Mouse (Mus musculus) intestine, embryonic 15.5 days (tissue): ENCODE data around the gene Zfp365. TPM values are rescaled to one million over a fixed set of nuclear protein-coding genes. Genes with fewer than 3 reads are reported as not detected.

Experiments used
- ATAC-seq: fragments of 200-750 bp; cut with Nextera tagmentation; 2 replicates; pipeline ENCODE4 v1.8.0; 2017; ENCODE audit warnings: moderate TSS enrichment, moderate library complexity
- H3K27ac ChIP-seq: fragments of 300-500 bp; sonication (generic); 2 replicates; pipeline ENCODE4 v1.5.1; 2015; ENCODE audit warnings: mild to moderate bottlenecking, inconsistent platforms
- H3K27me3 ChIP-seq: fragments of 300-500 bp; sonication (generic); replicated peaks from 2 replicates; pipeline ENCODE4 v1.6.1; 2015; ENCODE audit warnings: inconsistent platforms
- H3K36me3 ChIP-seq: fragments of 300-500 bp; sonication (generic); 2 replicates; pipeline ENCODE4 v1.6.1; 2015; ENCODE audit warnings: inconsistent platforms
- H3K4me1 ChIP-seq: fragments of 300-500 bp; sonication (generic); replicated peaks from 2 replicates; pipeline ENCODE4 v1.6.1; 2015; ENCODE audit warnings: inconsistent platforms
- H3K4me2 ChIP-seq: fragments of 300-500 bp; sonication (generic); replicated peaks from 2 replicates; pipeline ENCODE4 v1.6.1; 2015; ENCODE audit warnings: mild to moderate bottlenecking, inconsistent platforms
- H3K4me3 ChIP-seq: fragments of 300-500 bp; sonication (generic); replicated peaks from 2 replicates; pipeline ENCODE4 v1.5.1; 2015; ENCODE audit warnings: inconsistent platforms
- H3K9ac ChIP-seq: fragments of 300-500 bp; sonication (generic); 2 replicates; pipeline ENCODE4 v1.6.1; 2015; ENCODE audit warnings: inconsistent platforms
- H3K9me3 ChIP-seq: fragments of 300-500 bp; sonication (generic); 2 replicates; pipeline ENCODE4 v1.6.1; 2016; ENCODE audit warnings: inconsistent platforms
- WGBS: fragments of 180-500 bp; shearing (Covaris S2); methylation state at CpG from one replicate; pipeline ENCODE4 v1.1.7; 2015; 5-methylcytosine and 5-hydroxymethylcytosine counted together
- polyA plus RNA-seq: library from polyadenylated mRNA; unstranded; fragments of >200 nt; fragmentation: Nextera tagmentation; extraction: Ambion mirVana; gene quantifications from 2 replicates; pipeline ENCODE4 v1.2.1, GENCODE M21; 2015

The Zfp365 gene
- polyA plus RNA-seq, 1 experiment from 2014 or later: 1.1 TPM

GRCm38 (mm10) chr10:67898355-67898935 is 14.0 kb downstream of the Zfp365 start:
- no peak overlapping the region for H3K4me2 ChIP-seq
- 91% methylated on average over 9 of the region's 9 CpGs for WGBS
- H3K36me3 ChIP-seq: no peaks in the 10 kb centered on the region
- no peak overlapping the region for H3K4me3 ChIP-seq
- no peak overlapping the region for H3K27ac ChIP-seq
- H3K4me1 ChIP-seq: no peaks in the 10 kb centered on the region
- no peak for ATAC-seq
- H3K27me3 ChIP-seq: no peaks in the 10 kb centered on the region
- H3K9ac ChIP-seq: no peak overlapping the region
- H3K9me3 ChIP-seq: no peaks in the 10 kb centered on the region

GRCm38 (mm10) chr10:67897281-67897680 is 15.2 kb downstream of the Zfp365 start:
- Histone ChIP-seq H3K4me3 (no peak overlapping the region), H3K4me1 (no peaks in the 10 kb centered on the region), H3K4me2 (no peak overlapping the region), H3K9ac (no peak overlapping the region), H3K9me3 (no peaks in the 10 kb centered on the region), H3K36me3 (no peaks in the 10 kb centered on the region), H3K27me3 (no peaks in the 10 kb centered on the region), H3K27ac (no peak overlapping the region)
- WGBS: 83% methylated on average over 6 of the region's 6 CpGs
- no peak for ATAC-seq

GRCm38 (mm10) chr10:67894683-67895082 is 17.8 kb downstream of the Zfp365 start:
- H3K9me3 ChIP-seq: no peaks in the 10 kb centered on the region
- WGBS: 85% methylated on average over 7 of the region's 7 CpGs
- H3K4me1 ChIP-seq: no peaks in the 10 kb centered on the region
- no peak overlapping the region for H3K9ac ChIP-seq
- no peak overlapping the region for H3K4me2 ChIP-seq
- no peak for ATAC-seq
- no peak overlapping the region for H3K4me3 ChIP-seq
- no peaks in the 10 kb centered on the region for H3K36me3 ChIP-seq
- no peak overlapping the region for H3K27ac ChIP-seq
- H3K27me3 ChIP-seq: no peaks in the 10 kb centered on the region

- no peak for ATAC-seq
- Histone ChIP-seq H3K9ac (no peak overlapping the region), H3K36me3 (no peaks in the 10 kb centered on the region), H3K4me3 (no peak overlapping the region), H3K27me3 (no peaks in the 10 kb centered on the region), H3K27ac (no peak overlapping the region), H3K9me3 (no peaks in the 10 kb centered on the region), H3K4me2 (no peak overlapping the region), H3K4me1 (no peaks in the 10 kb centered on the region)
- 76% methylated on average over 8 of the region's 8 CpGs for WGBS
Measured at GRCm38 (mm10) chr10:67894059-67894458, 18.4 kb downstream of the Zfp365 start.

- H3K27ac ChIP-seq: no peak overlapping the region
Measured at GRCm38 (mm10) chr10:67893226-67893625, 19.2 kb downstream of the Zfp365 start.

GRCm38 (mm10) chr10:67891126-67891525 is 21.3 kb downstream of the Zfp365 start:
- no peak for ATAC-seq
- no peak overlapping the region for H3K9ac ChIP-seq
- no peak overlapping the region for H3K4me3 ChIP-seq
- no peaks in the 10 kb centered on the region for H3K9me3 ChIP-seq
- 81% methylated on average over 6 of the region's 6 CpGs for WGBS
- no peak overlapping the region for H3K4me2 ChIP-seq
- H3K36me3 ChIP-seq: no peaks in the 10 kb centered on the region
- H3K27ac ChIP-seq: no peak overlapping the region
- H3K4me1 ChIP-seq: no peaks in the 10 kb centered on the region
- H3K27me3 ChIP-seq: no peaks in the 10 kb centered on the region

More at GRCm38 (mm10) chr10:67893226-67893625, 19.2 kb downstream of the Zfp365 start:
- no peaks in the 10 kb centered on the region for H3K9me3 ChIP-seq
- no peak overlapping the region for H3K4me2 ChIP-seq
- no peak overlapping the region for H3K4me3 ChIP-seq
- H3K9ac ChIP-seq: no peak overlapping the region
- ATAC-seq: no peak
- H3K27me3 ChIP-seq: no peaks in the 10 kb centered on the region
- no peaks in the 10 kb centered on the region for H3K36me3 ChIP-seq
- no peaks in the 10 kb centered on the region for H3K4me1 ChIP-seq
- 88% methylated on average over 10 of the region's 10 CpGs for WGBS

GRCm38 (mm10) chr10:67887971-67888370 is 24.5 kb downstream of the Zfp365 start:
- Histone ChIP-seq H3K4me1 (no peaks in the 10 kb centered on the region), H3K4me3 (no peak overlapping the region), H3K27ac (no peak overlapping the region), H3K9me3 (no peaks in the 10 kb centered on the region), H3K9ac (no peak overlapping the region), H3K4me2 (no peak overlapping the region), H3K27me3 (no peaks in the 10 kb centered on the region), H3K36me3 (no peaks in the 10 kb centered on the region)
- WGBS: 90% methylated on average over 10 of the region's 10 CpGs
- ATAC-seq: no peak

- no peak overlapping the region for H3K4me3 ChIP-seq
- 68% methylated on average over 4 of the region's 4 CpGs for WGBS
- no peak for ATAC-seq
- H3K9me3 ChIP-seq: no peaks in the 10 kb centered on the region
- H3K27me3 ChIP-seq: no peaks in the 10 kb centered on the region
- H3K27ac ChIP-seq: no peak overlapping the region
- H3K36me3 ChIP-seq: no peaks in the 10 kb centered on the region
- no peak overlapping the region for H3K9ac ChIP-seq
- H3K4me1 ChIP-seq: no peaks in the 10 kb centered on the region
- H3K4me2 ChIP-seq: no peak overlapping the region
Measured at GRCm38 (mm10) chr10:67880692-67881091, 31.8 kb downstream of the Zfp365 start.

GRCm38 (mm10) chr10:67871811-67872210 is 40.7 kb downstream of the Zfp365 start:
- H3K4me2 ChIP-seq: no peak overlapping the region
- 16% methylated on average over 2 of the region's 2 CpGs for WGBS
- no peak for ATAC-seq
- no peaks in the 10 kb centered on the region for H3K36me3 ChIP-seq
- no peak overlapping the region for H3K4me3 ChIP-seq
- no peak overlapping the region for H3K9ac ChIP-seq
- H3K27ac ChIP-seq: no peak overlapping the region
- H3K4me1 ChIP-seq: no peaks in the 10 kb centered on the region
- no peaks in the 10 kb centered on the region for H3K27me3 ChIP-seq
- H3K9me3 ChIP-seq: no peaks in the 10 kb centered on the region

- WGBS: 70% methylated on average over 3 of the region's 3 CpGs
- Histone ChIP-seq H3K27me3 (no peaks in the 10 kb centered on the region), H3K4me3 (no peak overlapping the region), H3K27ac (no peak overlapping the region), H3K9ac (no peak overlapping the region), H3K36me3 (no peaks in the 10 kb centered on the region), H3K4me2 (no peak overlapping the region), H3K4me1 (no peaks in the 10 kb centered on the region), H3K9me3 (no peaks in the 10 kb centered on the region)
- ATAC-seq: no peak
Measured at GRCm38 (mm10) chr10:67868234-67868633, 44.2 kb downstream of the Zfp365 start.

GRCm38 (mm10) chr10:67865841-67866240 is 46.6 kb downstream of the Zfp365 start:
- ATAC-seq: no peak
- H3K36me3 ChIP-seq: no peaks in the 10 kb centered on the region
- no peaks in the 10 kb centered on the region for H3K27me3 ChIP-seq
- H3K4me3 ChIP-seq: no peak overlapping the region
- H3K4me1 ChIP-seq: no peaks in the 10 kb centered on the region
- no peaks in the 10 kb centered on the region for H3K9me3 ChIP-seq
- H3K4me2 ChIP-seq: no peak overlapping the region
- no peak overlapping the region for H3K9ac ChIP-seq
- 94% methylated on average over 6 of the region's 6 CpGs for WGBS
- H3K27ac ChIP-seq: no peak overlapping the region

GRCm38 (mm10) chr10:67865063-67865462 is 47.4 kb downstream of the Zfp365 start:
- Histone ChIP-seq H3K9me3 (no peaks in the 10 kb centered on the region), H3K27me3 (no peaks in the 10 kb centered on the region), H3K9ac (no peak overlapping the region), H3K4me2 (no peak overlapping the region), H3K27ac (no peak overlapping the region), H3K4me1 (no peaks in the 10 kb centered on the region), H3K36me3 (no peaks in the 10 kb centered on the region), H3K4me3 (no peak overlapping the region)
- ATAC-seq: no peak
- 70% methylated on average over 3 of the region's 3 CpGs for WGBS

GRCm38 (mm10) chr10:67862331-67862730 is 50.1 kb downstream of the Zfp365 start:
- no peaks in the 10 kb centered on the region for H3K4me1 ChIP-seq
- ATAC-seq: no peak
- no peak overlapping the region for H3K27ac ChIP-seq
- H3K4me2 ChIP-seq: no peak overlapping the region
- no peak overlapping the region for H3K4me3 ChIP-seq
- WGBS: 14% methylated on average over 7 of the region's 7 CpGs
- no peak overlapping the region for H3K9ac ChIP-seq
- H3K36me3 ChIP-seq: no peaks in the 10 kb centered on the region
- no peaks in the 10 kb centered on the region for H3K27me3 ChIP-seq
- H3K9me3 ChIP-seq: no peaks in the 10 kb centered on the region
